Mouse (Mus musculus) midbrain, embryonic 16.5 days (tissue): Measurements from ENCODE around the gene Bad. TPM values are rescaled to one million over a fixed set of nuclear protein-coding genes. Genes with fewer than 3 reads are reported as not detected.

ENCODE experiments used
- ATAC-seq: fragments of 200-750 bp; cut with Nextera tagmentation; 2 replicates; pipeline ENCODE4 v1.8.0; 2017; ENCODE audit warnings: moderate TSS enrichment
- H3K27ac ChIP-seq: fragments of 300-500 bp; sonication (generic); 2 replicates; pipeline ENCODE4 v1.5.1; 2014; ENCODE audit warnings: mild to moderate bottlenecking, low read length, mixed read lengths
- H3K27me3 ChIP-seq: fragments of 300-500 bp; sonication (generic); 2 replicates; pipeline ENCODE4 v1.6.1; 2014; ENCODE audit warnings: low read depth, low read length, mixed read lengths; ENCODE audit not compliant: control insufficient read depth, insufficient read depth
- H3K36me3 ChIP-seq: fragments of 300-500 bp; sonication (generic); 2 replicates; pipeline ENCODE4 v1.6.1; 2014; ENCODE audit warnings: mild to moderate bottlenecking, low read length, moderate library complexity, mixed read lengths; ENCODE audit not compliant: control insufficient read depth, insufficient read depth
- H3K4me1 ChIP-seq: fragments of 300-500 bp; sonication (generic); 2 replicates; pipeline ENCODE4 v1.6.1; 2014; ENCODE audit warnings: mild to moderate bottlenecking, low read length, mixed read lengths; ENCODE audit not compliant: control insufficient read depth, insufficient read depth
- H3K4me2 ChIP-seq: fragments of 300-500 bp; sonication (generic); 2 replicates; pipeline ENCODE4 v1.6.1; 2014; ENCODE audit warnings: mild to moderate bottlenecking, low read length, mixed read lengths
- H3K4me3 ChIP-seq: fragments of 300-500 bp; sonication (generic); 2 replicates; pipeline ENCODE4 v1.5.1; 2014; ENCODE audit warnings: low read depth, mild to moderate bottlenecking, low read length, moderate library complexity, mixed read lengths
- H3K9ac ChIP-seq: fragments of 300-500 bp; sonication (generic); 2 replicates; pipeline ENCODE4 v1.6.1; 2014; ENCODE audit warnings: low read depth, low read length, mixed read lengths
- H3K9me3 ChIP-seq: fragments of 300-500 bp; sonication (generic); replicated peaks from 2 replicates; pipeline ENCODE4 v1.6.1; 2014; ENCODE audit warnings: mild to moderate bottlenecking, low read length, mixed read lengths; ENCODE audit not compliant: control insufficient read depth, poor library complexity, severe bottlenecking
- WGBS: fragments of 180-500 bp; shearing (Covaris S2); extraction: QIAGEN DNeasy Blood & Tissue Kit; methylation state at CpG from one replicate; pipeline ENCODE4 v1.1.7; 2014; 5-methylcytosine and 5-hydroxymethylcytosine counted together
- microRNA-seq: library from miRNA; unstranded; fragments of <30 nt; microRNA quantifications from one replicate; pipeline ENCODE4, GENCODE M21; 2017
- polyA plus RNA-seq: library from polyadenylated mRNA; unstranded; fragments of >200 nt; fragmentation: Nextera tagmentation; extraction: Ambion mirVana; gene quantifications from 2 replicates; pipeline ENCODE4 v1.2.1, GENCODE M21; 2015

Bad gene
- polyA plus RNA-seq, 1 experiment from 2014 or later = 92.5 TPM

- H3K9me3 ChIP-seq = no peaks in the 10 kb centered on the region; the same call in 1 of the 2 replicates
- no peak overlapping the region for H3K27ac ChIP-seq
- H3K4me2 ChIP-seq = no peak overlapping the region
- peaks cover 25% of the 10 kb centered on the region for H3K4me1 ChIP-seq
- WGBS = 92% methylated on average over 19 of the region's 19 CpGs
- H3K4me3 ChIP-seq = no peak overlapping the region
- no peak overlapping the region for H3K9ac ChIP-seq
- H3K36me3 ChIP-seq = peaks cover 10% of the 10 kb centered on the region
- no peaks in the 10 kb centered on the region for H3K27me3 ChIP-seq
- no peak for ATAC-seq
Observed at GRCm38 (mm10) chr19:6999360-7000063, 57.9 kb downstream of the Bad start.

Small RNA genes lying within 50 kb of the gene (microRNA-seq; reads per million reads assigned to microRNA genes)
- gene Mir6990 = 3.4 reads per million, percentile 16 among the genes with 10 or more reads in this experiment

Other genes starting within 250 kb of the Bad start
- gene Rps6ka4, start 101.2 kb upstream of the Bad start, polyA plus RNA-seq = 10.1 and 14.6 TPM in 2 replicates
- gene Ccdc88b, start 83.7 kb upstream of the Bad start, polyA plus RNA-seq = 0.27 and 0.55 TPM in 2 replicates
- gene Trmt112, start 32.2 kb upstream of the Bad start, polyA plus RNA-seq = 95.3 and 107 TPM in 2 replicates
- 353 and 382 TPM in 2 replicates for gene Prdx5, start 31.8 kb upstream of the Bad start, polyA plus RNA-seq
- gene Esrra, start 20.0 kb upstream of the Bad start, polyA plus RNA-seq = 13.2 and 13.4 TPM in 2 replicates
- gene Catsperz, start 16.5 kb upstream of the Bad start, polyA plus RNA-seq = 0.85 and 1.9 TPM in 2 replicates
- 7.7 and 11.7 TPM in 2 replicates for gene Kcnk4, start 7.3 kb upstream of the Bad start, polyA plus RNA-seq
- gene Gpr137, start 619 bp downstream of the Bad start, polyA plus RNA-seq = 68.8 and 69.7 TPM in 2 replicates
- gene Ppp1r14b, start 33.1 kb downstream of the Bad start, polyA plus RNA-seq = 111 and 136 TPM in 2 replicates
- 9.7 and 10.7 TPM in 2 replicates for gene Plcb3, start 34.6 kb downstream of the Bad start, polyA plus RNA-seq
- gene Fkbp2, start 38.6 kb downstream of the Bad start, polyA plus RNA-seq = 114 and 129 TPM in 2 replicates
- gene Vegfb, start 45.8 kb downstream of the Bad start, polyA plus RNA-seq = 41.9 and 57.8 TPM in 2 replicates
- 21.6 and 22.9 TPM in 2 replicates for gene Dnajc4, start 50.7 kb downstream of the Bad start, polyA plus RNA-seq
- 19.4 and 19.6 TPM in 2 replicates for gene Nudt22, start 54.3 kb downstream of the Bad start, polyA plus RNA-seq
- 17.2 and 17.3 TPM in 2 replicates for gene Trpt1, start 54.3 kb downstream of the Bad start, polyA plus RNA-seq
- 3.0 and 3.5 TPM in 2 replicates for gene Fermt3, start 77.6 kb downstream of the Bad start, polyA plus RNA-seq
- gene Stip1, start 98.1 kb downstream of the Bad start, polyA plus RNA-seq = 204 and 211 TPM in 2 replicates
- gene Macrod1, start 114.9 kb downstream of the Bad start, polyA plus RNA-seq = 4.4 and 5.9 TPM in 2 replicates
- gene Flrt1, start 163.9 kb downstream of the Bad start, polyA plus RNA-seq = 11.6 and 12.0 TPM in 2 replicates